Mouse (Mus musculus) inflammation-experienced regulatory T-cells, adult 6 months (primary cell): Measurements from ENCODE around the gene Gm15130. TPM values are rescaled to one million over a fixed set of nuclear protein-coding genes. Genes with fewer than 3 reads are reported as not detected.

Experiments
- ATAC-seq: one replicate; pipeline ENCODE4 v1.8.0; 2017
- polyA plus RNA-seq, 3 experiments: library from polyadenylated mRNA; unstranded; fragments of 100-300 nt; shearing (Covaris generic); gene quantifications; one replicate each; pipeline ENCODE4 v1.2.1; 2017

Gene Gm15130
- polyA plus RNA-seq = not detected

DNA sequence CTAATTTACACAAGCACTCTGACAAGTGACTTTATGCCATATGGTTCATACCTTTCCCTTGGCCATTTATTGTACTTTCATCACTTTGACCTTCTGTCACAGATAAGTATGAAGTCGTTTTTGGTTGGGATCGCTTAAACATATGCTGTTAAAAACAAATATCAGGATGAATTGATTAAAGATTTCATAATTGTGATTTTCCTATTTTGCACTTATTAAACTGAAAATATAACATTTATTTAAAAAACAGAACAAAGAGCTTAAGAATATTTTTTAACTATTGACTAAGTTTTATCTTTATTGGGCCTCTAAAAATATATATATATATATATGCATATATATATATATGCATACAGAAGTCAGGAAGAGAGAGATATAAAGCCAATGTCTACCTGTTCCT, at the start of gene Gm15130:
Gm15130 (minus strand) TSS at position 101 of the 400 bp plus-strand sequence.
- ATAC-seq = no peak

GRCm38 (mm10) chr2:111182068-111182467, 29.3 kb upstream of the Gm15130 start:
- ATAC-seq = no peak

- ATAC-seq = no peak
Observed at GRCm38 (mm10) chr2:111135739-111136138, 17.0 kb downstream of the Gm15130 start.

DNA sequence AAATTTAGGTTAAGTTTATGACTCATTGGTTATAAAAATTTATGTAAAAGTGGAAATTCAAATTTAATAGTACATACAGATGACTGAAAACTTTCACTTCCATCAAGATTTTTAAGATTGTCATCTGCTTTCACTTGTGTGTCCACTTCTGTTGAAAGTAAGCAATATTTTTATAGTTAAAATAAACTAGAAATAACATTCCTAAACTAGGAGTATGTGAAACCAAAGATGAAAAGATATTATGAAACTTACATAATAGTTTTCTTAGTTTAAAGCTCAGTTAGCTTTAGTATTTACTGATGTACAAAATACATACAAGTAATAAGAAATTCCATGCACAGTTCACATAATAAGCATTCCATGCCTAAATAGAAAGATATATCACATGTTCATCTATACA, 46.9 kb downstream of the Gm15130 start, which contains the start of gene Gm13941:
Gm13941 (minus strand) TSS at position 101 of the 400 bp plus-strand sequence.
- no peak for ATAC-seq

Other genes starting within 250 kb of the Gm15130 start
- gene Ano3, start 202.0 kb downstream of the Gm15130 start, polyA plus RNA-seq = not detected
- gene Gm13941, start 47.0 kb downstream of the Gm15130 start, polyA plus RNA-seq = not detected
- not detected for gene 4930430A15Rik, start 76.7 kb upstream of the Gm15130 start, polyA plus RNA-seq
- gene Olfr1275, start 82.3 kb upstream of the Gm15130 start, polyA plus RNA-seq = not detected
- not detected for gene Olfr1276, start 101.6 kb upstream of the Gm15130 start, polyA plus RNA-seq
- not detected for gene Olfr1277, start 121.2 kb upstream of the Gm15130 start, polyA plus RNA-seq
- not detected for gene Olfr1278, start 137.2 kb upstream of the Gm15130 start, polyA plus RNA-seq
- not detected for gene Olfr1279, start 147.7 kb upstream of the Gm15130 start, polyA plus RNA-seq
- not detected for gene Olfr1280, start 161.1 kb upstream of the Gm15130 start, polyA plus RNA-seq
- gene Olfr1281, start 173.6 kb upstream of the Gm15130 start, polyA plus RNA-seq = not detected
- not detected for gene Olfr1282, start 183.1 kb upstream of the Gm15130 start, polyA plus RNA-seq
- gene Olfr1283, start 213.9 kb upstream of the Gm15130 start, polyA plus RNA-seq = not detected
- not detected for gene Olfr1284, start 222.6 kb upstream of the Gm15130 start, polyA plus RNA-seq